Mouse (Mus musculus) hindbrain, embryonic 10.5 days (tissue): ENCODE results near the gene St5. TPM values are rescaled to one million over a fixed set of nuclear protein-coding genes. Genes with fewer than 3 reads are reported as not detected.

Source experiments
- DNase-seq: peaks from one replicate; pipeline ENCODE4 v3.0.0-alpha.2; 2017; ENCODE audit warnings: low spot score
- H3K27ac ChIP-seq: fragments of 300-500 bp; sonication (generic); 2 replicates; pipeline ENCODE4 v1.5.1; 2016; ENCODE audit warnings: mild to moderate bottlenecking, moderate library complexity
- H3K27me3 ChIP-seq: fragments of 300-500 bp; sonication (generic); 2 replicates; pipeline ENCODE4 v1.6.1; 2016; ENCODE audit warnings: mild to moderate bottlenecking; ENCODE audit not compliant: poor library complexity, insufficient read depth, severe bottlenecking
- H3K36me3 ChIP-seq: fragments of 300-500 bp; sonication (generic); 2 replicates; pipeline ENCODE4 v1.6.1; 2016; ENCODE audit warnings: mild to moderate bottlenecking, moderate library complexity
- H3K4me1 ChIP-seq: fragments of 300-500 bp; sonication (generic); replicated peaks from 2 replicates; pipeline ENCODE4 v1.6.1; 2016; ENCODE audit warnings: mild to moderate bottlenecking
- H3K4me3 ChIP-seq: fragments of 300-500 bp; sonication (generic); 2 replicates; pipeline ENCODE4 v1.5.1; 2016; ENCODE audit warnings: mild to moderate bottlenecking, moderate library complexity
- H3K9me3 ChIP-seq: fragments of 300-500 bp; sonication (generic); 2 replicates; pipeline ENCODE4 v1.6.1; 2016; ENCODE audit warnings: mild to moderate bottlenecking, moderate library complexity
- WGBS: fragments of 180-500 bp; shearing (Covaris S2); methylation state at CpG from one replicate; pipeline ENCODE4 v1.1.7; 2016; 5-methylcytosine and 5-hydroxymethylcytosine counted together
- polyA plus RNA-seq: library from polyadenylated mRNA; unstranded; fragments of >200 nt; fragmentation: Nextera tagmentation; extraction: Ambion mirVana; gene quantifications from 2 replicates; pipeline ENCODE4 v1.2.1, GENCODE M21; 2016

Gene St5
- polyA plus RNA-seq, 1 experiment from 2014 or later: 44.3 TPM

GRCm38 (mm10) chr7:109484221-109484620 lies 219.2 kb downstream of the St5 start:
- peaks cover 9% of the 10 kb centered on the region for H3K4me1 ChIP-seq
- no peak overlapping the region for H3K27ac ChIP-seq
- no peaks in the 10 kb centered on the region for H3K36me3 ChIP-seq
- WGBS: 62% methylated on average over 5 of the region's 5 CpGs
- H3K9me3 ChIP-seq: no peaks in the 10 kb centered on the region
- no peak for DNase-seq
- H3K27me3 ChIP-seq: no peaks in the 10 kb centered on the region
- H3K4me3 ChIP-seq: no peak overlapping the region

- peaks cover 9% of the 10 kb centered on the region for H3K4me1 ChIP-seq
- H3K36me3 ChIP-seq: no peaks in the 10 kb centered on the region
- no peaks in the 10 kb centered on the region for H3K27me3 ChIP-seq
- H3K9me3 ChIP-seq: no peaks in the 10 kb centered on the region
- no peak overlapping the region for H3K27ac ChIP-seq
- peak; percentile 31 for DNase-seq
- H3K4me3 ChIP-seq: peak overlapping the region; percentile 34
- WGBS: 28% methylated on average over 7 of the region's 7 CpGs
Observed at GRCm38 (mm10) chr7:109480765-109481197, 222.6 kb downstream of the St5 start.

DNA sequence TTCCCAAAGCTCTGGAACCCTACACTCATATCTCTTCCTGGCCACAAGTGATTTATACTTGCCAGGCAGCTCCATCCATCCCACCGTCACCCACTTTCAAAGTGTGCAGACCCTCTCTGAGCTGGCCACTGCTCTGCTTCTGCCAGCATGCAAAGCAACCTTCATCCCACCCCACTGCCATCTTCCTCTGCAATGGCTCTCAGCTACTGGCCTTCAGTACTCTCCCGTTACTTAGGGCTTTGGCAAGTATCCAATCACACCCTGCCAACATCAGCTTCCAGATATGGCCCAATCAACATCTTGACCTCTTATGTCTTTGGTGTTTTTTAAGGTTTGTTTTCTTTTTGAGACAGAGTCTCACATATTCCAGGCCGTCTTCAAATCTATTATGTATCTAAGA lies 225.5 kb downstream of the St5 start:
- Histone ChIP-seq H3K27ac (no peak overlapping the region), H3K9me3 (no peaks in the 10 kb centered on the region), H3K27me3 (0 out of 2 replicates have a peak, but pooled peaks cover 4% of the 10 kb centered on the region), H3K4me1 (peaks cover 4% of the 10 kb centered on the region), H3K4me3 (no peak overlapping the region), H3K36me3 (no peaks in the 10 kb centered on the region)
- DNase-seq: no peak
- WGBS: 93% methylated on average over 3 of the region's 3 CpGs

Other genes with a start within 250 kb of the St5 start
- gene Trim66, start 195.5 kb downstream of the St5 start, polyA plus RNA-seq: 0.07 and 0.08 TPM in 2 replicates
- gene Rpl27a, start 184.5 kb downstream of the St5 start, polyA plus RNA-seq: 101 and 126 TPM in 2 replicates
- 24.5 and 27.2 TPM in 2 replicates for gene Akip1, start 85 bp upstream of the St5 start, polyA plus RNA-seq
- 0.16 and 0.73 TPM in 2 replicates for gene BC051019, start 20.2 kb upstream of the St5 start, polyA plus RNA-seq
- gene Ascl3, start 28.1 kb upstream of the St5 start, polyA plus RNA-seq: 0.24 and 0.25 TPM in 2 replicates
- 40.5 and 53.2 TPM in 2 replicates for gene Tmem9b, start 49.3 kb upstream of the St5 start, polyA plus RNA-seq
- gene Nrip3, start 78.4 kb upstream of the St5 start, polyA plus RNA-seq: 0.68 and 0.86 TPM in 2 replicates
- 4.7 and 5.8 TPM in 2 replicates for gene Scube2, start 162.1 kb upstream of the St5 start, polyA plus RNA-seq